Comparison of ENCODE assay signal across 22 mouse cellular contexts in genomic region chr5:67520251-67520650, GRCm38 (mm10).
DNase-seq lines count a peak whose midpoint lies in the region; ATAC-seq and TF ChIP-seq lines count a peak whose summit lies in the region.
"Had no signal": no experiment of that assay in that cellular context is flagged by ENCODE, and none has a peak within 500 bp of the region (broad histone marks: within the 10 kb centered on the region; RNA-seq: fewer than 3 reads in every experiment).

No protein-coding gene starts in this region.

- TF ChIP-seq POLR2A in small intestine, adult 2 months (IDR thresholded peaks at IDR 0.05; ENCODE audit: low read depth, low read length): no peak

- WGBS in intestine, embryonic 15.5 days: 87% methylated on average over 5 of the region's 5 CpGs
- WGBS in intestine, embryonic 16.5 days: 89% methylated on average over 5 of the region's 5 CpGs
- WGBS in small intestine, adult 2 months: 83% methylated on average over 5 of the region's 5 CpGs

- 0 out of 2 replicates have a peak, but pooled peaks have one; percentile 56 for ATAC-seq in intestine, embryonic 15.5 days
- ATAC-seq in intestine, embryonic 16.5 days: peak; percentile 53
- ATAC-seq: forebrain, embryonic 14.5 days; forebrain, embryonic 16.5 days had no signal

- H3K27me3 ChIP-seq in intestine, embryonic 15.5 days (replicated peaks): no peaks in the 10 kb centered on the region
- no peaks in the 10 kb centered on the region for H3K27me3 ChIP-seq in intestine, embryonic 16.5 days (replicated peaks; ENCODE audit: control insufficient read depth, insufficient read depth, low read length)
- H3K27me3 ChIP-seq in small intestine, adult 2 months (ENCODE audit: control insufficient read depth, insufficient read depth, low read length): no peaks in the 10 kb centered on the region
- H3K27me3 ChIP-seq: embryonic facial prominence, embryonic 13.5 days; embryonic facial prominence, embryonic 15.5 days; forebrain, embryonic 12.5 days had no signal

- no peaks in the 10 kb centered on the region for H3K4me1 ChIP-seq in intestine, embryonic 15.5 days (replicated peaks)
- H3K4me1 ChIP-seq in intestine, embryonic 16.5 days (ENCODE audit: control insufficient read depth, insufficient read depth, low read length): no peaks in the 10 kb centered on the region
- H3K4me1 ChIP-seq in small intestine, adult 2 months (ENCODE audit: control insufficient read depth, insufficient read depth, insufficient read length, low read length): peaks cover 11% of the 10 kb centered on the region; the same call in 1 of the 2 replicates
- H3K4me1 ChIP-seq: embryonic facial prominence, embryonic 13.5 days; embryonic facial prominence, embryonic 15.5 days; forebrain, embryonic 10.5 days; forebrain, embryonic 12.5 days had no signal

- H3K9me3 ChIP-seq in intestine, embryonic 15.5 days: no peaks in the 10 kb centered on the region
- no peaks in the 10 kb centered on the region for H3K9me3 ChIP-seq in intestine, embryonic 16.5 days (ENCODE audit: control insufficient read depth, low read length)
- H3K9me3 ChIP-seq: embryonic facial prominence, embryonic 13.5 days; embryonic facial prominence, embryonic 15.5 days; forebrain, embryonic 10.5 days; forebrain, embryonic 12.5 days had no signal

- no peak for DNase-seq in spleen, postnatal 14 days (ENCODE audit: low spot score in 2 of 2)
- DNase-seq in heart, adult 8-10 months (ENCODE audit: low spot score): no peak
- DNase-seq: adrenal gland, adult 2 months; adrenal gland, postnatal 10 days; adrenal gland, postnatal 25 days; cerebellum, adult 11 months; cerebellum, adult 18-20 months; cerebellum, adult 8-10 months; cerebellum, adult 9-11 months; cerebellum, postnatal 14 days; cerebellum, postnatal 36 days; embryo, embryonic 11 days had no signal

- no peak overlapping the region for H3K4me3 ChIP-seq in intestine, embryonic 15.5 days (replicated peaks)
- H3K4me3 ChIP-seq in intestine, embryonic 16.5 days (ENCODE audit: low read length): no peak overlapping the region
- no peak overlapping the region for H3K4me3 ChIP-seq in small intestine, adult 2 months (ENCODE audit: low read depth, low read length)
- H3K4me3 ChIP-seq: embryonic facial prominence, embryonic 13.5 days; embryonic facial prominence, embryonic 15.5 days; erythroblast, embryonic 14.5 days; forebrain, embryonic 10.5 days; forebrain, embryonic 12.5 days had no signal

- H3K27ac ChIP-seq in intestine, embryonic 15.5 days: no peak overlapping the region
- H3K27ac ChIP-seq in intestine, embryonic 16.5 days (ENCODE audit: low read length): no peak overlapping the region
- peak overlapping the region; percentile 95 for H3K27ac ChIP-seq in small intestine, adult 2 months (ENCODE audit: insufficient read depth, low read depth, low read length)
- H3K27ac ChIP-seq: embryonic facial prominence, embryonic 13.5 days; embryonic facial prominence, embryonic 15.5 days; forebrain, embryonic 10.5 days; forebrain, embryonic 12.5 days had no signal

- no peak for TF ChIP-seq CTCF in small intestine, adult 2 months (IDR thresholded peaks at IDR 0.05; ENCODE audit: extremely low read depth, insufficient read length, insufficient replicate concordance, low read depth, low read length)

- no peaks in the 10 kb centered on the region for H3K36me3 ChIP-seq in intestine, embryonic 15.5 days
- no peaks in the 10 kb centered on the region for H3K36me3 ChIP-seq in intestine, embryonic 16.5 days (ENCODE audit: control insufficient read depth, insufficient read depth, low read length)
- H3K36me3 ChIP-seq in small intestine, adult 2 months (ENCODE audit: control insufficient read depth, insufficient read depth, low read length): no peaks in the 10 kb centered on the region
- H3K36me3 ChIP-seq: embryonic facial prominence, embryonic 13.5 days; embryonic facial prominence, embryonic 15.5 days; forebrain, embryonic 10.5 days; forebrain, embryonic 12.5 days had no signal

- H3K9ac ChIP-seq in intestine, embryonic 15.5 days: no peak overlapping the region
- no peak overlapping the region for H3K9ac ChIP-seq in intestine, embryonic 16.5 days (ENCODE audit: low read depth, low read length)
- H3K9ac ChIP-seq: embryonic facial prominence, embryonic 13.5 days; embryonic facial prominence, embryonic 15.5 days; forebrain, embryonic 12.5 days had no signal

- H3K4me2 ChIP-seq in intestine, embryonic 15.5 days (replicated peaks): no peak overlapping the region
- no peak overlapping the region for H3K4me2 ChIP-seq in intestine, embryonic 16.5 days (ENCODE audit: low read depth, low read length)
- H3K4me2 ChIP-seq: embryonic facial prominence, embryonic 13.5 days; embryonic facial prominence, embryonic 15.5 days; forebrain, embryonic 12.5 days had no signal
